Mouse (Mus musculus): ENCODE data around the gene Tgfb2. TPM values are rescaled to one million over a fixed set of nuclear protein-coding genes. Genes with fewer than 3 reads are reported as not detected.
A peak's percentile ranks its signal among the peaks of the same experiment; 100 is the strongest.

Gene Tgfb2
- polyA plus RNA-seq, 1 experiment from 2014 or later, result 24.5 TPM

DNA sequence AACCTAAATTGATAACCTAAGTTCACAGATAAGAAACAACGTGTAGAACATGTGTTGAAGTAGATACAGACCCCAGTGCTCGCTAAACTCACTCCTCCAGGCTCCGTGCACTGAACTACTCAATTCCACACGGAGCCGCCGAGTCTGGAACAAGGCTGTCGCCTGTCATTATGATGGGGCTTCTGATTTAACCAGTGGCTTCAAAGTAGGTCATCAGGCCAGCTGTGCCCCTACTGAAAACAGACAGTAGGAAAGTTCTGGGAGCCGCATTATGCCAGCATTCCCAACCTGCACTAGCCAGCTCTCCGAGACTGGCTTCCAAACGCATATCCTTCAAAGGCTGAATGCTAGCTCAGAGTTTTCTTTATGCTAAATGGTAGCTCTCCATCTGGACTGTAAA, 42.8 kb downstream of the Tgfb2 start:
- Histone ChIP-seq H3K9ac (ENCODE audit: low read length) (no peak overlapping the region), H3K36me3 (ENCODE audit: control insufficient read depth, insufficient read depth, low read length) (no peaks in the 10 kb centered on the region), H3K4me3 (replicated peaks; ENCODE audit: low read length) (no peak overlapping the region), H3K27ac (ENCODE audit: low read length) (no peak overlapping the region), H3K4me1 (ENCODE audit: control insufficient read depth, insufficient read depth, low read length) (no peaks in the 10 kb centered on the region), H3K9me3 (replicated peaks; ENCODE audit: control insufficient read depth, low read length) (no peaks in the 10 kb centered on the region), H3K27me3 (ENCODE audit: control insufficient read depth, insufficient read depth, low read length) (no peaks in the 10 kb centered on the region; the same call in 1 of the 2 replicates), H3K4me2 (ENCODE audit: low read depth, low read length) (no peak overlapping the region)
- no peak for ATAC-seq (ENCODE audit: insufficient read depth, low FRiP score)
- 67% methylated on average over 10 of the region's 10 CpGs for WGBS

DNA sequence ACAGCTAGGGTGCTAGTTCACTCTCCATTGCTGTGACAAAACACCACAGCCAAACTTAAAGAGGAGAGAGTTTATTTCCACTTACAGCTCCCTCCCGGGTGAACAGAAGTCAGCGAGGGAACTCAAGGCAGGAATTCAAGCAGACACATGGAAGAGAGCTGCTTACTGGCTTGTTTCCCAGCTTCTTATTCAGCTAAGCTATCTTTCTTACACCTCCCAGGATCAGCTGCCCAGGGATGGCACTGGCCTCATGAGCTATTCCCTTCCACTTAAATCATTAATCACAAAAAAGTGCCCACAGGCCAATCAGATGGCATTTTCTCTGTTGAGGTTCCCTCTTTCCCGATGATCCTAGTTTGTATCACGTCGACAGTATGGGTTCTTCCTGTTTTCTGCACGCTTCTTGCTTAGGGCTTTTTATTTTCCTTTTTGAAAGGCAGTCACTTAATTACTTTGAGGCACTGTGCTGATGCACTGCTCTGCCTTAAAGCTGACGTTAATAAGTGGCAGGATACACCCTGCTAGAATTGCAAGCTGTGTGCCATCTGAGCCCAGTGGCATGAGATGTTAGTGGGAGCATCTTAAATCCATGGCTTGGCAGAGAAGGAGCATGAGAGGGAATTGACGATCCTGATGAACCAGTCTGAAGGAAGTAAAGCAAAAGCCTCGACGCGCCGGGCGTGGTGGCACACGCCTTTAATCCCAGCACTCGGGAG, 44.4 kb downstream of the Tgfb2 start:
- no peaks in the 10 kb centered on the region for H3K36me3 ChIP-seq (ENCODE audit: control insufficient read depth, insufficient read depth, low read length)
- no peak overlapping the region for H3K4me2 ChIP-seq (ENCODE audit: low read depth, low read length)
- no peaks in the 10 kb centered on the region for H3K9me3 ChIP-seq (replicated peaks; ENCODE audit: control insufficient read depth, low read length)
- no peak for ATAC-seq (ENCODE audit: insufficient read depth, low FRiP score)
- no peak overlapping the region for H3K9ac ChIP-seq (ENCODE audit: low read length)
- no peak overlapping the region for H3K27ac ChIP-seq (ENCODE audit: low read length)
- H3K4me1 ChIP-seq (ENCODE audit: control insufficient read depth, insufficient read depth, low read length), result 0 out of 2 replicates have a peak, but pooled peaks cover 3% of the 10 kb centered on the region
- no peaks in the 10 kb centered on the region; the same call in 1 of the 2 replicates for H3K27me3 ChIP-seq (ENCODE audit: control insufficient read depth, insufficient read depth, low read length)
- 82% methylated on average over 15 of the region's 15 CpGs for WGBS
- H3K4me3 ChIP-seq (replicated peaks; ENCODE audit: low read length), result no peak overlapping the region

DNA sequence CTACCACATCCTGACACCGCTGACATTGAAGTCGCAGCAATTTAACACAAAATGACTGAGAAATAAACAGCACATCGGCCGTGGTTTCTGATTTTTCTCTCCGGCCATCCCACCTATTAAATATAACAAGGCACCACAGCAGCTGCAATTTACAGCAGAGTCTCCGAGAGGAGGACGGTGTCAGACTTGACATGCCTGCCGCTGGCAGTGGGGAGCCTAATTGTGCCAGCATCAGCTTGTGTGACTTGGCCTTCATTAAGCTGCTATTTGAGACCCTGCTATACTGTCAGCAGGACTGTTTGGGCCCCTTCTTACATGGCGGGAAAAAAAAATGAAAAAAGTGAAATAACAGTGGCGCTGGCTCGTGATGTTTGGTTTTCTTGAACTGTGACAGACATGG, 47.0 kb downstream of the Tgfb2 start:
- no peak for ATAC-seq (ENCODE audit: insufficient read depth, low FRiP score)
- no peaks in the 10 kb centered on the region for H3K36me3 ChIP-seq (ENCODE audit: control insufficient read depth, insufficient read depth, low read length)
- WGBS, result 76% methylated on average over 11 of the region's 11 CpGs
- no peaks in the 10 kb centered on the region for H3K9me3 ChIP-seq (replicated peaks; ENCODE audit: control insufficient read depth, low read length)
- no peak overlapping the region for H3K9ac ChIP-seq (ENCODE audit: low read length)
- H3K27me3 ChIP-seq (ENCODE audit: control insufficient read depth, insufficient read depth, low read length), result no peaks in the 10 kb centered on the region; the same call in 1 of the 2 replicates
- 0 out of 2 replicates have a peak, but pooled peaks cover 3% of the 10 kb centered on the region for H3K4me1 ChIP-seq (ENCODE audit: control insufficient read depth, insufficient read depth, low read length)
- no peak overlapping the region for H3K27ac ChIP-seq (ENCODE audit: low read length)
- no peak overlapping the region for H3K4me3 ChIP-seq (replicated peaks; ENCODE audit: low read length)
- no peak overlapping the region for H3K4me2 ChIP-seq (ENCODE audit: low read depth, low read length)

DNA sequence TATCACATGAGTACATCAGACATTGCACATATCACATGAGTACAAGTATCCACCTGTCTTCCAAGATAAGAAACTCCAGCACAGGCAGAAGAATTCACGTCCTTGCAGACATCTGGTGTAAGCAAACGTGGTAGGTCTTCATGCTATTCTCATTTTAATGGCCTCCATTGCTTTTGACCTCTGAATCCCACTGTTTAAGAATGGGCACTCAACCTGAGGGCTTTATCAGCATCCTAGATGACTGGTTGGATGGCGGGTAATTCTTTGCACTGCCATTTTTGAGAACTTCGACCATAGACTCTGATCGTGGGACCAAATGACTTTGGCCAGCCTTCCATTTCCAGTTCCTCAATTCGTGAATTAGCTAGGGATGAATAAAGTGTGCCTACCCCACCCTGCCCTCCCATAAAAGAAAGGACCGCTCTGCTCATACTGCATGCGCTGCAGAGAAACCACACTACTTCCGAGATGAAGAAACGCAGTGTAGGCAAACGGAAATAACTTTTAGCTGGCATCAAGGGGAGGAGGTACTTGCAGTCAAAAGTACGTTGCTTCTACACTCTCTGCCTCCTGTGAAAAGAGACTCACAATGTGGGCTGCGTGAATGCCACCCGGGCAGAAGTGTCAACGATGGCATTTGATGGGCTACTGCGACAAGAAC, 48.1 kb downstream of the Tgfb2 start:
- Histone ChIP-seq H3K27ac (ENCODE audit: low read length) (no peak overlapping the region), H3K9ac (ENCODE audit: low read length) (no peak overlapping the region), H3K9me3 (replicated peaks; ENCODE audit: control insufficient read depth, low read length) (no peaks in the 10 kb centered on the region), H3K4me1 (ENCODE audit: control insufficient read depth, insufficient read depth, low read length) (peaks cover 8% of the 10 kb centered on the region; the same call in 1 of the 2 replicates), H3K36me3 (ENCODE audit: control insufficient read depth, insufficient read depth, low read length) (no peaks in the 10 kb centered on the region), H3K4me2 (ENCODE audit: low read depth, low read length) (no peak overlapping the region), H3K27me3 (ENCODE audit: control insufficient read depth, insufficient read depth, low read length) (no peaks in the 10 kb centered on the region), H3K4me3 (replicated peaks; ENCODE audit: low read length) (no peak overlapping the region)
- WGBS, result 87% methylated on average over 16 of the region's 16 CpGs
- ATAC-seq (ENCODE audit: insufficient read depth, low FRiP score), result no peak

DNA sequence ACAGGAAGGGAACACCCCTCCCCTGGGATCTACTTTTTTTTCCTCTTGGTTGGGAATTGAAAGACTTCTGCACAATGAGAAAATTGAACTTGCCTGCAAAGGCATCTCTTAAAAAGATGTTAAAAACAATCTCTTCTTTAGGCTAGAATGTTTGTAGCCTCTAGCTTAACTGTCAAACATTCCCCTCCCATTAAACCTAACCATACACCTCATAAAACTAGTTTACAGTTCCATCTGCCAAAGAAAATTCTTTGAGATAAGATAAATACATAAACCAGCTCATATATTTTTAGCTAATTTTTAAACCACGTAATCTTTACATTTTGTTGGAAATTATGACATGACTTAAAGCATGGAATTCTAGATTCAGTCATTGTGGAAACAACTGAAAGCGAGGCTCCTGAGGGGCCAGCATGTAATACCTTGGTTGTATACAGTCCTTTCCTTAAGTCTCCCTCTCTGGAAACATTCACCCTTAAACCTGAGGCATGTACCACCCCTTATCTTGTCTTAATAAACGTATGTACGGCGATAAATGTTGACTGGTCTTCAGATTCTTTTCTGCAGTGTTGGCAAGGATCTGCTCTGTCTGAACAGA, 49.0 kb downstream of the Tgfb2 start:
- no peaks in the 10 kb centered on the region for H3K27me3 ChIP-seq (ENCODE audit: control insufficient read depth, insufficient read depth, low read length)
- H3K27ac ChIP-seq (ENCODE audit: low read length), result no peak overlapping the region
- peaks cover 14% of the 10 kb centered on the region for H3K4me1 ChIP-seq (ENCODE audit: control insufficient read depth, insufficient read depth, low read length)
- H3K36me3 ChIP-seq (ENCODE audit: control insufficient read depth, insufficient read depth, low read length), result no peaks in the 10 kb centered on the region
- no peak for ATAC-seq (ENCODE audit: insufficient read depth, low FRiP score)
- no peaks in the 10 kb centered on the region for H3K9me3 ChIP-seq (replicated peaks; ENCODE audit: control insufficient read depth, low read length)
- H3K4me2 ChIP-seq (ENCODE audit: low read depth, low read length), result no peak overlapping the region
- no peak overlapping the region for H3K9ac ChIP-seq (ENCODE audit: low read length)
- no peak overlapping the region for H3K4me3 ChIP-seq (replicated peaks; ENCODE audit: low read length)
- WGBS, result 64% methylated on average over 5 of the region's 5 CpGs

DNA sequence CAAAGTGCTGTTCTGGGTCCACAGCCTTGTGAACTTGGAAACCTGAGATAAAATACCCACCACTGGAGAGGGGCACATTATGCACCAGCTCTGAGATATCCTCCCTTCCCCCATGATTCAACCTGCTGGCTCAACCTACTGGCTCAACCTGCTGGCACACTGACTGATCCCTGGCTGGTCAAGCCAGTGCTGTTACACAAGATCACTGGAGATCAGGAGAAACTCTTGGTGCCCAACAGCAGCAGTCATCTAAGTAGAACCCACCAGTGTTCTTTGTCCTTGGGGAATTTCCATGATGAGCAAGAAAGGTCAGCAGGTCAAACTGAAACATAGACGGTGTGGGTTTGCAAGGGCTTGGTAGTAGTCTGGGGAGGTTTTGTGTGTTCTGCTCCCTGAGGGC, 49.6 kb downstream of the Tgfb2 start:
- H3K27me3 ChIP-seq (ENCODE audit: control insufficient read depth, insufficient read depth, low read length), result no peaks in the 10 kb centered on the region
- 50% methylated on average over 1 of the region's 1 CpGs for WGBS
- no peak overlapping the region for H3K27ac ChIP-seq (ENCODE audit: low read length)
- H3K4me1 ChIP-seq (ENCODE audit: control insufficient read depth, insufficient read depth, low read length), result peaks cover 14% of the 10 kb centered on the region
- no peak overlapping the region for H3K9ac ChIP-seq (ENCODE audit: low read length)
- no peaks in the 10 kb centered on the region for H3K9me3 ChIP-seq (replicated peaks; ENCODE audit: control insufficient read depth, low read length)
- no peak for ATAC-seq (ENCODE audit: insufficient read depth, low FRiP score)
- no peak overlapping the region for H3K4me3 ChIP-seq (replicated peaks; ENCODE audit: low read length)
- H3K36me3 ChIP-seq (ENCODE audit: control insufficient read depth, insufficient read depth, low read length), result no peaks in the 10 kb centered on the region
- no peak overlapping the region for H3K4me2 ChIP-seq (ENCODE audit: low read depth, low read length)

DNA sequence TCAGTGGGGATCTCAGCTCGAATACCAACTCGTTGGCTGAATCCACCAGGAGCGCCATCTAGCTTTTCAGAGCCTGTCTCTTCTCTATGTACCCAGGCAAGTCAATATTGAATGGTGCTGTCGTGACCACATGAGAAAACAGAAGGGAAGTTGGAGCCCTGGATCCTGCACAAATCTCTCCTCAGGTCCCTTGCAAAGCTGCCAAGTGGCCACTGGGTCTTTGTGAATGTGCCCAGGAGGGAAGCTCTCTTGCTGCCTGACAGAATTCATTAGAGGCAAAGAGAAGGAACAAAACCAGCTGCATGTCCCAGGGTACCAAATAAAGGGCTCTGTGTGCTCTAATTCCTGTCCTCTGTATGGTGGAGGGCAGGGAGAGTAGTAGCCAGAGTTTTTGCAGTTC, 50.7 kb downstream of the Tgfb2 start:
- no peaks in the 10 kb centered on the region for H3K9me3 ChIP-seq (replicated peaks; ENCODE audit: control insufficient read depth, low read length)
- no peak overlapping the region for H3K4me3 ChIP-seq (replicated peaks; ENCODE audit: low read length)
- H3K27ac ChIP-seq (ENCODE audit: low read length), result no peak overlapping the region
- WGBS, result 61% methylated on average over 4 of the region's 4 CpGs
- no peak overlapping the region for H3K4me2 ChIP-seq (ENCODE audit: low read depth, low read length)
- H3K36me3 ChIP-seq (ENCODE audit: control insufficient read depth, insufficient read depth, low read length), result no peaks in the 10 kb centered on the region
- no peak for ATAC-seq (ENCODE audit: insufficient read depth, low FRiP score)
- no peak overlapping the region for H3K9ac ChIP-seq (ENCODE audit: low read length)
- no peaks in the 10 kb centered on the region for H3K27me3 ChIP-seq (ENCODE audit: control insufficient read depth, insufficient read depth, low read length)
- H3K4me1 ChIP-seq (ENCODE audit: control insufficient read depth, insufficient read depth, low read length), result peaks cover 14% of the 10 kb centered on the region

DNA sequence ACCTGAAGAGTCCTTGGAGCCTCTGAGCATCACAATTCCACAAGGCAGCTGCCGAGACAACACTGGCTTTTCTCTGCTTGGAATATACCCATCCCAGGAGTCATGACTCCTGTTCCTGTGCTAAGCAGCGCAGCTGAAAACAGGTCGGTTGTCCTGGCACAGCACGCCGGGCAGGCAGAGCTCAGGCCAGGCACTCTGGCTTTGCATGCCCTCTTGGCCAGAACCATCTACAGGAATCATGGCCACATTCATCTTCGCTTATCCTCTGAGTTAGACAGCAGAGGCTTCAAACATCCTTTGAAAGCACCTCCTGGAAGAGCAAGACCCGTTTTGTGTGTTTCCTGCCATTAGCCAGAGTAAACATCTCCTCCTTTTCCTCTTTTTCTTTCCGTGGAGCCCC, 53.6 kb downstream of the Tgfb2 start:
- H3K27ac ChIP-seq (ENCODE audit: low read length), result no peak overlapping the region

DNA sequence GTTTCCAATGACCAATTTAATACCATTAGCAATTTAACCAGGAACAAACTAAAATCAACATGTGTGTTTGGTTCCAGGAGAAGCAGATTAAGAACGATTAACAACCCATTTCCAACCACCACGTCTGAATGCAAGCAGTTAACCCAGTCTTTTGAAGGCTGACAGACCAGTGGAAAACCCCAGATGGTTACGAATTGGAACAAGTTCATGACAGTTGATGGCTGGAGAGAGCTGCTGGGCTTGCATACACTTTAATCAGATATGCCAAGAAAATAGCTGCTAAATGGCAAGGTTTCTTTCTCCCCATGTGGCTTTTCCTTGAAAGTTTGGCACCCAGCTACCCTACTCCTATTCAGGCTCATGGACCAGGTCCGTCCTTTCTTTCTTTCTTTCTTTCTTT, 55.8 kb downstream of the Tgfb2 start:
- WGBS, result 83% methylated on average over 4 of the region's 4 CpGs
- no peak overlapping the region for H3K4me3 ChIP-seq (replicated peaks; ENCODE audit: low read length)

More for the DNA sequence above, 53.6 kb downstream of the Tgfb2 start:
- Histone ChIP-seq H3K9ac (ENCODE audit: low read length) (no peak overlapping the region), H3K27me3 (ENCODE audit: control insufficient read depth, insufficient read depth, low read length) (no peaks in the 10 kb centered on the region), H3K9me3 (replicated peaks; ENCODE audit: control insufficient read depth, low read length) (no peaks in the 10 kb centered on the region; the same call in 1 of the 2 replicates), H3K36me3 (ENCODE audit: control insufficient read depth, insufficient read depth, low read length) (peaks cover 7% of the 10 kb centered on the region; the same call in 1 of the 2 replicates), H3K4me3 (replicated peaks; ENCODE audit: low read length) (no peak overlapping the region), H3K4me1 (ENCODE audit: control insufficient read depth, insufficient read depth, low read length) (peaks cover 14% of the 10 kb centered on the region), H3K4me2 (ENCODE audit: low read depth, low read length) (0 out of 2 replicates have a peak overlapping the region, but pooled peaks have one; percentile 15)
- 25% methylated on average over 8 of the region's 8 CpGs for WGBS
- no peak for ATAC-seq (ENCODE audit: insufficient read depth, low FRiP score)

More for the DNA sequence above, 55.8 kb downstream of the Tgfb2 start:
- Histone ChIP-seq H3K36me3 (ENCODE audit: control insufficient read depth, insufficient read depth, low read length) (peaks cover 7% of the 10 kb centered on the region; the same call in 1 of the 2 replicates), H3K4me1 (ENCODE audit: control insufficient read depth, insufficient read depth, low read length) (peaks cover 11% of the 10 kb centered on the region), H3K9me3 (replicated peaks; ENCODE audit: control insufficient read depth, low read length) (no peaks in the 10 kb centered on the region; the same call in 1 of the 2 replicates), H3K27me3 (ENCODE audit: control insufficient read depth, insufficient read depth, low read length) (no peaks in the 10 kb centered on the region), H3K27ac (ENCODE audit: low read length) (no peak overlapping the region), H3K9ac (ENCODE audit: low read length) (no peak overlapping the region), H3K4me2 (ENCODE audit: low read depth, low read length) (no peak overlapping the region)
- no peak for ATAC-seq (ENCODE audit: insufficient read depth, low FRiP score)
